Mouse (Mus musculus): ENCODE data around the gene Abca16.

DNA sequence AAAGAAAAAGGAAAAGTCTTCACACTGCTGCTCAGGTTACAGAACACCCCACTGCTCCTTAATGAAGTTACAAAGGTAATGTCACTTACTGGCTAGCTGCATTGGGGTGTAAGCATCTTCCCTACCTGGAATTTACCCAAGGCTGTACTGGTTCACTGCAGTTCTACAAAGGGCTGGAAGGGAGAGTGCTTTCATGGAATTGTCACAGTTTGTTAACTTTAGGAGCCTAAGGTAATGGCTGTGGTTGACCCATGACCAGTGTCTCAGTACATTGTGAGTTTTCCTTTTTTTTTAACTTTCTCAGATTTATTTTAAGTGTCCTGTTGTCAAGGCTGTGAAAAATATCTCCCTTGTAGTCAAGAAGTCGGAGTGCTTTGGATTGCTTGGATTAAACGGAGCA, 125.4 kb downstream of the Abca16 start:
- TF ChIP-seq CTCF (IDR thresholded peaks at IDR 0.05; ENCODE audit: control insufficient read depth, insufficient read depth, low read length) (no peak), POLR2A (IDR thresholded peaks at IDR 0.05; ENCODE audit: borderline replicate concordance, control insufficient read depth, low read depth, low read length) (no peak)
